Mouse (Mus musculus) CD4-positive, CD25-positive, alpha-beta regulatory T cell, adult 4 months (primary cell): ENCODE results near the gene Rxrb. TPM values are rescaled to one million over a fixed set of nuclear protein-coding genes. Genes with fewer than 3 reads are reported as not detected.
"Not testable (repeated sequence)": the region's sequence is repeated elsewhere in the genome, so short reads cannot be mapped to it uniquely, and the experiment has no call there.

Experiments used
- ATAC-seq: one replicate; pipeline ENCODE4 v1.8.0; 2017
- polyA plus RNA-seq, 2 experiments: library from polyadenylated mRNA; unstranded; fragments of 100-300 nt; shearing (Covaris generic); gene quantifications; one replicate each; pipeline ENCODE4 v1.2.1; 2017

Rxrb gene
- polyA plus RNA-seq = 10 to 100 TPM; 11.2 to 12.5 TPM

DNA sequence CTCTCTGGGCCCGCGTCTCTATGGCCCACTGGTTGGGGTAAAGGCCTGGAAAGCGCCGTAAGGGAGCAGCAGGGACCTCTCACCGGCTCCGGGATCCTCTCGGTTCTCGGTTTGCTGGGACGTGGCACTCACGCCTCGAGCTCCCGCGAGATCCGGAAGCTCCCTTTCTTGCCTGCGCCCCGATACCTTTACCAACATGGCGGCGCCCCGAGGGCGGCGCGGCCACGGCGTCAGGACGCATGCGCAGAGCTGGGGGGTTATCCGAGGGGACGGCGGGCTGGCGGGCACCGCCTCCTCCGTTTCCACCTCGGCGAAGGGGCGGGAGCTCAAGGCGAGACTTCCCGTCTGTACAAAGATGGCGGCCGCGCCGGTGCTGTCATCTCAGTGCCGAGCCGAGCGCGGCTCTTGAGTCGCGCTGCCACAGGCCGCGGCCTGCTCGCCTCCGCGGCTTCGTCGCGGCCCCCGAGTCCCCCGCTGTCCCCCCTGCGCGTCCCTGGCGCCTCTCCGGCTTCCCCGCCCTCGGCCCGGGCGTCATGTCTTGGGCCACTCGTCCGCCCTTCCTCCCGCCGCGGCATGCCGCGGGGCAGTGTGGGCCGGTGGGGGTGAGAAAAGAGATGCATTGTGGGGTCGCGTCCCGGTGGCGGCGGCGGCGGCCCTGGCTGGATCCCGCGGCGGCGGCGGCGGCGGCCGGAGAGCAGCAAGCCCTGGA, at the start of gene Rxrb, which contains the start of gene Slc39a7:
Gene Rxrb, plus strand, starts transcription at position 348 of the 709 bp plus-strand sequence.
Gene Slc39a7, minus strand, starts transcription at position 218 of the 709 bp plus-strand sequence.
- peak; percentile 75 for ATAC-seq

DNA sequence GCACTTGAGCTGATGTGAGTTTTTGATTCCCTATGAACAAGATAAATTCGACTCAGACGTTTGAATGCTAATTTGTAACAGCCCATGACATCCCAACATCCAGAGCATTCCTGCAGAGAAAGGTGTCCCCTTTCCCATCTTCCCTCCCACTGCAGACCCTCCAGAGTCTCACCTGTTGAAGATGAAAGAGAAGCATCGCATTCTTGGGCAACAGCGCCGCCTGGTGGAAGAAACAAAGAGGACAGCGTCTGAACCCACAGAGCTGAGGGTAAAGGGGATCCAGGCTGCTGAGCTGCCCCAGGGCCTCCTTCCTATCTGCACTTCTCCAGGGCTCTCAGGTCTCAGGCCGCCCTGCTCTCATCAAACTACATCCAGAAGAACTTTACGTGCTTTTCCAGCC, 49.5 kb upstream of the Rxrb start:
- ATAC-seq = not testable (repeated sequence)

DNA sequence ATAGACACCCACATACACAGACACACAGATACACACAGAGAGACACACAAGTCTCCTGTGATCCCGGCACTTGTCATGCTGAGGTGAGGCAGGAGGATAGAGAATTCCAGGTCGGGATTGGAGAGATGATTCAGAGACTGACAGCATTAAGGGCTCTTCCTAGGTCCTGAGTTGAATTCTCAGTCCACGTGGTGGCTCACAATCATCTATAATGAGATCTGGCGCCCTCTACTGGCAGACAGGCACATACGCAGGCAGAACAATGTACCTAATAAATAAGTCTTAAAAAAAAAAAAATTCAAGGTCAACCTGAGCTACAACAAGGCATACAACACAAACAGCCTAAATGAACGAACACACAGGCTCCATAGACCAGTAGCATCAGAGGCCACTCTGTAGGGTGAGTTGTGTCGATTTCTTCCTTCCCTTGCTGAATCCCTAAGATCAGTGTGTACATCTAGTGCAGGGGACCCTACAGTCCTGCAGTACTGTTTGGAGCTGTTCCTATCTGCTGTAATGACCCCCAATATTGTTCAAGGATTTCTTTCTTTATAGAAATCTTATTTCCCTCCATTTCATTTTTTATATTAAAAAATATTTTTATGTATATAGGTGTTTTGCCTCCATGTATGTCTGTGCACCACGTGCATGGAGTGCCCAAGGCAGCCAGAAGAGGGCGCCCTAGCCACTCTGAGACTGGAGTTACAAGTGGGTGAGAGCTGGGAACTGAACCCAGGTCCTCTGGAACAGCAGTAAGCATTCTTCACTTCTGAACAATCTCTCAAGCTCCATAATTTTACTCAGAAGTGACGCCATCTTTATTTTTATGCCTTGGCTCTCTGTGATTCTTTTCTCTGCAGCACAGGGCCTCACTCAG, 39.6 kb upstream of the Rxrb start:
- peak; percentile 61 for ATAC-seq

DNA sequence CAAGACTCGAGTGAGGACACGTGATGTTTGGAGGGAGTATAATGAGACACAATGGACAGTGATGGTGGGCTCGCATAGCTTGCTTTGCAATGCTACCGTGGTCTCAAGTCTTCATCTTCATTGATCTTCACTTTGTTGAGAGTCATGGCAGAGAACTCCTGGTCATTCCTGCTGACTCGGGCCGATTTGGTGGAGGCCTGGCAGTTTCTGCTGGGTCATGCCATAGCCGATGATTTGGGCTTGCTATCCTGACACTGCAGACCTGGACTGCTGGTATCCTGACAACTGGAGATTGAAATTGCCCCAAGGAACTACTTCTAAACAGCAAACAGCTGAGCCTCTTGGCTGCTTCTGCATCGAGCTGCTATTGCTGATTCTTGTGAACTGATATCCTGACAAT, 36.7 kb upstream of the Rxrb start:
- ATAC-seq = no peak

DNA sequence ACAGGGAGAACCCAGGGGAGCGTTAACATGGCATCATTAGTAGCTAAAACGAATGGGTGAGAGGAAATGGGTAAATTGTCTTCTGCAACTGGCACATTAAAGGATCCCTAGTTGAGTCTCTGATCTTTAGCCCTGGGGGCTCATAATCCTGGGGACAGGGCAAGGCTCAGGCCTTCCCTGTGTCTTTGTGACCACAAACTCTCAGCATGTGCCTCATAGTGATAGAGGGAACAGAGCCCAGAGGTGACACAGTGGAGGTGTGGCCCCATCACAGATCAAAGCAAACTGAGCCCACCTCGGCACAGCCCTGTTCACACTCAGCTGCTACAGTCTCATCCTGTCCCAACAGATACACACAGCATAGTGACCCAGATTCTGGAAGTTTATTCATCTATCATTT, 36.0 kb upstream of the Rxrb start:
- no peak for ATAC-seq

DNA sequence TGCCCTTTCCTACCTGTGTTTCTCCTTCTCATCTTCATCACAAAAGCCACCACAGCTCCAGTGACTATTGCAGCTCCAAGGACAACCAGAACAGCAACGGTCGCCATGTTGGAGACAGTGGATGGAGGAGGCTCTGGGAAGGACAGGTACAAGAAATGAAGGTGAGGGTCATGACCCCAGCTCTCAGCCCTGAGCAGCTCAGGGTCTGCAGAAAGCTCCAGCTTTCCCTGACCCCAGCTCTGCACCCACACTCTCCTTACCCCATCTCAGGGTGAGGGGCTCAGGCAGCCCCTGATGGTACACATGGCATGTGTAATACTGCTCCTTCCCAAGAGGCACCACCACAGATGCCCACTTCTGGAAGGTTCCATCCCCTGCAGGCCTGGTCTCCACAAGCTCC, 34.6 kb upstream of the Rxrb start:
- not testable (repeated sequence) for ATAC-seq

DNA sequence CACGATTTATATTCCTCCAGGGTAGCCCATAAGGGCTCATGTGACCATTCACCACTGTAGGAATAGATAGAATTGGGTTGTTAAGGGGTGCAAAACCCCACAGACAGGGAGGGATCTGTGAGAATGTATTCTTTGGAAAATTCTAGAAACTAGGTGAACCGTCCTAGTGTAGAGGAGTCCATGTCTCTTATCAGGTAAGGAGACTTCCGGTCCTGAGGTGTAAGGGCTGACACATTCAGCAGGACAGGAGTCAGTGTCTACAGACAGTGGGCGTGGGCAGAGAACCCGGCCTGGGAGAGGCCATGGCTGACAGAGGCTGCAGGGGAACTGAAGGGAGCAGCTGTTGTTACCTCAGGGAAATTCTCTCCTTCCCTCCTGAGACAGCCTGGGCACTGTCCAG, 32.9 kb upstream of the Rxrb start:
- peak; percentile 7 for ATAC-seq

DNA sequence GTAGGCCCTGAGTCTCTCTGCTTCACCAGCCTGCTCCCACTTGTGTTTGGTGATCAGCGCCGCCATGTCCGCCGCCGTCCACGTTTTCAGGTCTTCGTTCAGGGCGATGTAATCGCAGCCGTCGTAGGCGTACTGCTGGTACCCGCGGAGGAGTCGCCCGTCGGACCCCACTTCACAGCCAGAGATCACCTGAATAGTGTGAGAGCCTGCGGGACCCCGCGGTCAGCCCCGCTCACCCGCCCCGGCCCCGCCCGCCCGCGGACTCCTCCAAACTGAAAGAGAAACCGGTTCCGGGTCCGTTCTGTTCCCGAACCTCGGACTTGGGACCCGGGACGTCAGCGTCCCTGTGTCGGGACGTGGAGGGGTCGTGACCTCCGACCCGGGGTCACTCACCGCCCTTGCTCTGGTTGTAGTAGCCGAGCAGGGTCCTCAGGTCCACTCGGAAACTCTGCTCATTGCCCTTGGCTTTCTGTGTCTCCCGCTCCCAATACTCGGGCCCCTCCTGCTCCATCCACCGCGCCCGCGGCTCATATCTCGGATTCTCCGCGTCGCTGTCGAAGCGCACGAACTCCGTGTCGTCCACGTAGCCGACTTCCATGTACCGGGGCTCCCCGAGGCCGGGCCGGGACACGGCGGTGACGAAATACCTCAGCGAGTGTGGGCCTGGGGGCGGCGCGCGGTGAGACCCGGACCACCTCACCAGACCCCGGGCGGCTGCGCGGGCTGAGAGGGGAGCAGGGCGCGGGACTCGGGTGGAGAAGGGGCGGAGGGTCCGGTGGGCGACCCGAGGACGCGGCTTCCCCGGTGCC, 32.1 kb upstream of the Rxrb start:
- peak; percentile 2 for ATAC-seq

DNA sequence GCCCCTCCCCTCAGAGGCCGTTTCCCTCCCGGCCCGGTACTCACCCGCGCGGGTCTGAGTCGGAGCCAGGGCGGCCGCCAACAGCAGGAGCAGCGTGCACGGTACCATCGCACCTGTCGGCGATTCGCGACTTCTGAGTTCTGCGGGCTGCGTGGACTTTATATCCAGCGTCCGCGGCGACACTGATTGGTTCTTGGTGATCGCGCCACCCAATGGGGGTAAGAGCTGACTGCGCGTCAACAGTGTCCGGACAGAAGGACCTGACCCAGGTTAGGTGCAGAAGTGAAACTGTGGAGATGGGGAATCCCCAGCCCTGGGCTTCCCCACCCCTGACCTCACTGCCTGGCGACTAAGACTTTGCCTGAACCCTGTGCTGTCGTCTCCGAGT, 31.5 kb upstream of the Rxrb start, which contains the start of gene H2-K1:
Gene H2-K1, minus strand, starts transcription at position 198 of the 388 bp plus-strand sequence.
- peak; percentile 91 for ATAC-seq

DNA sequence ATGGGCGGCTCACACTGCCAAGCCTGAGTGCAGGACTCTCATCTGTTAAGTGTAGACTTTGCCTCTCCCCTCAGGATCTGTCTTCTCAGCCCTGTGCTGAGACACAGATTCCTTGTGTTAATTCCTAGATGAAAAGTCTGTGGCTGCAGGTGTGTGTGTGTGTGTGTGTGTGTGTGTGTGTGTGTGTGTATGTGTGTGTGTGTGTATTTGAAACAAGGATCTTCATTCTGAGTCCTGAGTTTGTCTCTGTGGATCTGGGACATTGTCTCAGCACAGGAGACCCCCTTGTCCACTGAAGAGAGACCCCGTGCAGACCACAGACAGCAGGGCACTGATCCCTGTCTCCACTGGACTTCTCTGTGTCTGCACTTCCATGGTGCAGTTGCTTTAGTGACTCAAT, 30.8 kb upstream of the Rxrb start:
- ATAC-seq = not testable (repeated sequence)

DNA sequence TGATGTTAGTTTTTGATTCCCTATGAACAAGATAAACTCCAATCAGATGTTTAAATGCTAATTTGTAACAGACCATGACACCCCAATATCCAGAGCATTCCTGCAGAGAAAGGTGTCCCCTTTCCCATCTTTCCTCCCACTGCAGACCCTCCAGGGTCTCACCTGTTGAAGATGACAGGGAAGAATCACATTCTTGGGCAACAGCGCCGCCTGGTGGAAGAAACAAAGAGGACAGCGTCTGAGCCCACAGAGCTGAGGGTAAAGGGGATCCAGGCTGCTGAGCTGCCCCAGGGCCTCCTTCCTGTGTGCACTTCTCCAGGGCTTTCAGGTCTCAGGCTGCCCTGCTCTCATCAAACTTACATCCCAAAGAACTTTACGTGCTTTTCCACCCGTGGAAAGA, 28.2 kb upstream of the Rxrb start:
- ATAC-seq = no peak

DNA sequence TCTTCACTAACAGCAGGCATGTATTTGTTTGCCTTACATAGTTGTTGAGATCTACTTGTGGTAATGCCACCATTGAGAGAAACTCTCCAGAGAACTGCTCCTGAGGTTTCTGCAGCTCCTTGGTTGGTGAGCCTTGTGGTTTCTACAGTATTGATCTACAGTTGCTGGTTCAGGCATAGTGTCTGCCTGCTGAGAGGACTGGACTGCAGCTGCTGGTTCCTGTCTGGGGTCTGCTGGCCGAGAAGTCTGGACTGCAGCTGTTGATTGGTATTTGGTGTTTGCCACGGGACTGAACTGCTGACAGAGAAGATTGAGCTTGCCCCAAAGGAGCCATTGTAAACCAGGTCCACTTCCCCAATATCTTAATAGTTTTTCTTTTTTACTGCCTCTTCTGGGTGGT, 25.0 kb upstream of the Rxrb start:
- no peak for ATAC-seq

DNA sequence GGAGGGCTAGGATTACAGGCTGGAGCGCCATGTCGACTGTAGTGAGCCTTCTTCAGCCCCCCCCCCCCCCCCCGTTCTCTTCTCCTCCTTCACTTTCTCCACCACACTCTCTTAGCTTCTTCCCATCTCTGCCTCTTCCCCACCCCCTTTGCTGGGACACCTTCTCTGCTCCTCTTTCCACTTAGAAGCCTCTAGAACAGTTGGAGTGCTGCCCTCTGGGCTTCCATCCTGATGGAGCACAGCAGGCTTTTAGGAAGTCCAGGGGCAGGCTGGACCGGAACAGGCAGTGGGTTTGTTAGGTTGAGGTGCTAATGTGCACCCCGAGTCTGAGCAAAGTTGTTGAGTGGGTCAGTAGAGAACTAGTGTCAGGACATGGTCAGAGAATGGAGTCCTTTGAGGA, 21.5 kb upstream of the Rxrb start:
- no peak for ATAC-seq

DNA sequence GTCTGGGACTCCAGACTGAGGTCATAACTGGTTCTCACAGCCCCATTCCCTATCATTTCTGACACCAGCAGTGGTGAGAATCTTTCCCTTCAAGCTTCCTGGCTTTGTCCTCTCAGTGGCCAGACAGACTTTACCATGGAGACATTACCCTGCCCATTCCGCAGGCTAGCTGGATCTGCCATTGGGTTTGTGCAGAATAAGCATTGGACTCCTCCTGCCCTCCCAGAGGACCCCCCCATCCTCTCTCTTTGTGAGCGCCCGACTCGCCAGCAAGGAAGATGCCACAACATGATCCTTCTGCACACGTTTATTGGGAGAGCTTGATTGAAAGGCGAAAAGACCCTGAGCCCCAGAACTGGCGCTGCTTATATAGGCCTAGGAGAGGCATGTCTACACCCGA, 18.2 kb upstream of the Rxrb start:
- ATAC-seq = no peak

DNA sequence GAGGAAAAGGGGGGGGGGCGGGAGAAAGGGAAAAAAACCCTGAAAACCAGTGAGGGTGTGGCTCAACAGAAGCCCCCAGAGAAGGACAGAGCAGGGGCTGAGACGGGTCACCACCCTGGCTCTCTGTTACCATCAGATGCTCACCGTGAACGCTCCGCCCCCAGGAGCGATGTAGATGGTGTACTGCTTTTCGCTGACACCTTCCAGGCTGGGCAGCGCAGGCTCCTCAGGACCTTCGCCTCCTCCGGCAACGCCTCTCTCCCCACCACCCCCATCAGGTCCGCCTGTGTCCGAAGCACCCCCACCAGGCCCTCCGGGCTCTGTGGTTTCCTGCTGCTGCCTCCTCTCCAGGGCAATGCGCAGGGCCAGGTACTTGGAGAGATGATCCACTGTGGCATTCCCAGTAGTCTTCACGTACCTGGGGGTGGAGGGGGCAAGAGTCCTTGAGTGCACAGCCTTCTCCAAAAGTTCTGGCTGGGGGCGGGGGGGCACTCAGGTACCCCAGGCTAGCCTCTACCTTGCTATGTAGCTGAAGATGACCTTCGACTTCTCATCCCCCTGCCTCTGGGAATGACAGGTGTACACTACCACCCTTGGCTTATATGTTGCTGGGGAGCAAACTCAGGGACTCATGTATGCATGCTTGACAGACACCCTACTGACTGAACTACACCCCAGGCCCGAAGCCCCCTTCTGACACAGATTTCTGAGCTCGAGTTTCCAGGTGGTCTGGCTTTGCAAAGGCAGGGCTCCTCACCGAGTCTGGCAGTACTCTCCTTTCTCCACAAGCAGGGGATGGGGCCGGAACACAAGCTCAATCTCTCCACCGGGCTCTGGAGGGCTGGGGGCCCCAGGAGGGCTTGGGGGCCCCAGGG, 9.8 kb upstream of the Rxrb start:
- ATAC-seq = no peak

DNA sequence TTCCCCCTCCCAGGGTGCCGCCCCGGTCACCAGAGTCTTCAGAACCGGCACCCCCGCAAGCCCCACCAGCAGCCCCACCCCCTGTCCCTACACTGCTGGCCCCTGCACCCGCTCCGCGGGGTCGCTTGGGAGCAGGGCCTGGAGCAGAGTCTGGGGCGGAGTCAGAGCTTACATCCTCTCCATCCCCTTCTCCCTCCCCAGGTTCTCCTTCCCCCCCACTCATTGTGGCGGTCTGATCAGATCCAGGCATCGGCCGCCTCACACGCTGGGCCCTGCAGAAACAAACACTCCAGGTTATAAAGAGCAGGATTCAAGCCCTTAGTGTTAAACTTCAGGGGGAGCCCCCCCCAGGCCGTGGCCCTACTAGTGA, 9.2 kb upstream of the Rxrb start:
- no peak for ATAC-seq

DNA sequence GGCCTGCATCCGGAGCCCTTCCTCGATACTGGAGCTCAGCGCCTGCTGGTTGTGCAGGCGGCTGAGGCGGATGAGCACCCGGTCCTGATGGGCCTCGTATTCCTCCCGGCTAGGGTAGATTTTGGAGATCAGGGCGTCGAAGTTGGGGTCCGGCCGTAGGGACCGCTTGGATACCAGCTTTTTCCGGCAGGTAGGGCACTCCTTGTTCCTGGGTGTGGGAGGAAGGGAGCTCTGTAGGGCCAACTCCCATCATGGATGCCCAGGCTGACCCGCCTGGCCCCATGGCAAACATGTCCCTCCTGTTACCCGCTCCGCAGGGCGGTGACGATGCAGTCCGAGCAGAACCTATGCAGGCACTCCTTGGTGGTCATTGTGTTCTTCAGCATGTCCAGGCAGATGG, 8.6 kb upstream of the Rxrb start:
- no peak for ATAC-seq

DNA sequence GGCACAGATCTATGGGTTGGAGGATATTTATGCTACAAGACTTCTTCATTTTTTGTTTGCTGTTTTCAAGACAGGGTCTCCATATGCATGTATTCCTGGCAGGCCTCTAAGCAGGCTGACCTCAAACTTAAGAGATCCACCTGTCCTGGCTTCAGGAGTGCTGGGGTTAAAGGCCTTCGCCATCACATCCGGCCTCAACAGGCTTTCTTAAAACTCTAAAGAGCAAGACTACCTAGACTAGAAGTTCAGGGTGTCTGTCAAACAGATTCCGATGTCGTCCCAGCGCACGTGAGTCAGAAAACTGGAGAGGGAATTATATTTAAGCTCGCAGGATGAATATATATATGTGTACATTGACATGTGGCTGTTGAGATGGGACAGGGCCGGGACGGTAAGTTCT, 7.9 kb upstream of the Rxrb start:
- no peak for ATAC-seq

DNA sequence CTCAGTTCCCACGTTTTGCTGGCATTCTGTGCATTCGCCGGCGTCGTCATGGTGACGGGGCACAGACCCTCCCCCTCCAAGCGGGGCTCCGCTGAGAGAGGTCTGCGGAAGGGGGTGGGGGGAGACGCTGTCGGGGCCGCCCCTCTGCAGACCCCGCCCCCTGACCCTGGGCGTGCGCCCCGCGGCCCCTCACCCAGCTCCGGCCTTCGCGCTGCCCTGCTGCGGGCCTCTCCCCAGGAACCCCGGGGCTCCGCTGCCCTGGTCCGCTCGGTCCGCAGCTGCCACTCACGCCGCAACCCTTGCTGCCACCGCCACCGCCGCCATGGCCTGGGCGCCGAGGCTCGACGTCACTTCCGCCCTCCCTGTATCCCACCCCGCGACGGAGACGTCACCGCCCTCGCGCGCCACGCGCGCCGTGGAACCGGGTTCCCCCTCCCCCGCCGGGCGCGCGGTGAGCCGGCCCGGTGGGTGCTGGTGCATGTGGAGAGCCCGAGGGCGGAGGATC, 7.2 kb upstream of the Rxrb start, which contains the start of gene Ring1:
Gene Ring1, minus strand, starts transcription at position 364 of the 505 bp plus-strand sequence.
- peak; percentile 61 for ATAC-seq

DNA sequence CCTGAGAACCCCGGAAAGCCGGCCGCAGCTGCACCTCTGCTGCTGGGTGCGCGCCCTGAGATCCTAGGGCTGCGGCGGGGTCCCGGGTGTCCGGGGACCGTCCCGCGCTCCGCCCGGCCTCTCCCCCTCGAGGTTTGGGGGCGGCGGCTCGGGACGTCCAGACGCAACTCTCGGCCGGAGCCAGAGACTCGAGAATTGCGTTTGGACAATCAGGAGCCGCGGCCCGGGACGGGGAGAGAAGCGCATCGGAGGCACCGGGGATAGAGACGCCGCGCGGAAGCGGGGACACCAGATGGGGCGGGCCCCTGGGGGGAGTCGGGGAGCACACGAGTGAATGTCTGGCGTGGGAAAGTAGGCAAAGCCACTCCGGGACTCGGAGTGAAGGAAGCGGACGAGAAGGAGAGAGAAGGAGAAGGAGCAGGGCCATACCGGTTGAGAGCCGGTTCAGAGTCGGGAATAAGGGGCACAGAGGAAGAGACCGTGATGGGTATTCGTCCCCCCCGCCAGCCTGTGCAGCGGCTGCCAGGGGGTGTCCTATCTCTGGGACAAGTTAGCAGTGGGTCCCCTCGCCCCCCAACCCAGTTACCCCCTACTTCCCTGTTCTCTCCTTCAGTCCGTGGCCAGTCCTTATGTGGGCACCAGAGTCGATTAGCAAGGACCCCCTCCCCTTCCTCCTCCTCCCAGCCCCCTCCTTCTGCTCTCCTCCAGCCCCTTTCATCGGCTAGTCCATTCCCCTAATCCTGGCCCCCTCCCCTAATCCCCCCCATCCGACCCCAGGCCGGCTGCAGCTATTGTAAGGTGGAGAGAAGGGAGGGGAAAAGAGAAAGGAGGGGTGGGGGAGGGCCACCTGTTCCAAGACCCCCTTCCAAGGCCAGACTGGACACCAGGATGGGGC, 6.5 kb upstream of the Rxrb start:
- ATAC-seq = no peak

DNA sequence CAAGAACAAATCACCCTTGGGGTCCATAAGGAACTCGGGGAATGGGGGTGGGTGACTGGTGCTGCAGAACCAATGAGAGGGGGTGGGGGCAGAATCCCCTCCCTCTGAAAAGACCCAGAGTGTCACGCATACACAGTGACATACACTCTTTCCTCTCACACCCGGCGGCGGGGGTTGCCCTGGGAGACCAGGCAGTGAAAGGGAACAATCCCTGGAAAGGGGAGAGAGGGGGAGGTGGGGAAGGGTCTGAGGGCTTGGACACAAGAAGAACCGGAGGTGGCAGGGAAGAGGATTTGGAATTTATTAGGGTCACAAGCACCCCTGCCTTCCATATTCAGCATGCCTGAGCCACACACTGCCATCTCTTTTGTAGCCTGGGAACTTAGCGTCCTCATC, 5.9 kb upstream of the Rxrb start:
- ATAC-seq = no peak
